Mouse (Mus musculus) cerebellum, adult 2 months (tissue): ENCODE results near the gene Tedc1.

ENCODE experiments used
- CTCF ChIP-seq: fragments of 200-500 bp; IDR thresholded peaks from 2 replicates; pipeline ENCODE4 v1.5.1; 2011; ENCODE audit warnings: low read depth, mild to moderate bottlenecking, control low read depth, low read length, moderate library complexity, borderline replicate concordance; ENCODE audit not compliant: insufficient read depth
- POLR2A ChIP-seq: fragments of 200-500 bp; IDR thresholded peaks from 2 replicates; pipeline ENCODE4 v1.6.1; 2011; ENCODE audit warnings: low read length, control low read depth, borderline replicate concordance; ENCODE audit not compliant: insufficient read depth

DNA sequence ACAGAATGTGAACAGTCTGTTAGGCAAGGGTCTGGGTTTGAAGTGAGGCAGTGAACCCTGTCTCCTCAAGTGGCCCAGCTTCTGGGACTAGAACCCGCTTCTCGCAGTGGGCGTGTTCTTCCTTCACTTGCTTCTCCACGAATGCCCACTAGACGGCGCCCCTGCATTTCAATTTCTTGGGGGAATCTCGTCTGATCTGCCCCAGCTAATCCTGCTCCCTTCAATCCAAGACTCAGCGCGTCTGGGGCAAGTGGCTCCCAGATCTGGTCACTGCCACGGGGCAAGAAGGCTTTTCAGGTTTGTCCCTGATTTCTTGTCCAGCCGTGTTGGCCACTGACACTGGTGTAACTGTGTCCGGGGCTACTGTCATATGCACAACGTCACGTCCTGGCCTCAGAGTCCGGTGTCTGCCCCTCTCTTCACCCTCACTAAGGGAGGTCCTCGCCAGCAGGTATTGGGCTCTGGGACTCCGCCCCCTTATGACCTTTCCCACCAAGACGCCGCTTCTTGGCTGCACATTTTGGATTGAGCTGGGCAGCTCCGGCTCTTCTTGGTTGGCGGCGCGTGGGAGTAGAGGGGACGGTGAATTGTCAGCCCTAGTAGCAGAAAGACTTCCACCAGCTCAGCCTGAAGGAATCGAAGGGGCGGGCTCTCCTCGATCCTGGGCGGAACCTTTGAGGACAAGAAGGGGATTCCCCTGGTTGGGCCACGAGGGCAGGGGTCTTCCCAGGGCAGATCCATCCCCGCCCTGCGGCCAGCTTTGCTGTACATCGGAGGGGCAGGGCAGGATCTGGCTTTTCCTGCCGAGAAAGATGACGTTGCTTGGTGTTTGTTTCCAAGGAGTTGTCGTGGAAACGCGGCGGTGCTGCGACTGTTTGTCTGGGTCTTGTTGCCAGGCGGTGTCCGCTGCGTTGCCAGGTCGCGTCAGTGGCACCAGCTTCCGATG lies 9.8 kb upstream of the Tedc1 start, which contains the start of gene Crip1:
- TF ChIP-seq CTCF (peak; percentile 76), POLR2A (no peak)
